Mouse (Mus musculus): ENCODE results near the gene Noxred1. TPM values are rescaled to one million over a fixed set of nuclear protein-coding genes. Genes with fewer than 3 reads are reported as not detected.
A peak's percentile ranks its signal among the peaks of the same experiment; 100 is the strongest.
"Not testable (repeated sequence)": the region's sequence is repeated elsewhere in the genome, so short reads cannot be mapped to it uniquely, and the experiment has no call there.

The Noxred1 gene
- total RNA-seq (2021), result 1 to 10 TPM; 2.6 to 3.7 TPM

DNA sequence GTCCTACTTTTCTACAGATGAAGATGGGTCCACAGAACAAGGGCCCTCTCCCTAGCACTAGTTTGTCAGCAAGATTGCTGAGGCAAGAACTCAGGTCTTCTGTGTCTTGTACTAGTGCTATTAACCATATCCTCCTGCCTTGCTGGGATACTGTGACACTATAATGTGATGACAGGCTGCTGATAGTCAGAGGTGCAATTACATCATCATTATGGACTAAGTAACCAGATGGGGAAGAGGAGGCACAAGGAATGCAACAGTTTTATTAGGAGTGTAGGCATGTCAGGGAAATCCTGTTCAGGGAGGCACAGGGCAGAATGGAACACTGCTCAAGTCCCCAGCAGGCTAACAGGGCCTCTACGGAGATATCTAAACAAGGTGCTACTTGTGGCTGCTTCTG is at the start of gene Noxred1:
Gene Noxred1, minus strand, starts transcription at position 101 of the 400 bp plus-strand sequence.
- no peak for DNase-seq

DNA sequence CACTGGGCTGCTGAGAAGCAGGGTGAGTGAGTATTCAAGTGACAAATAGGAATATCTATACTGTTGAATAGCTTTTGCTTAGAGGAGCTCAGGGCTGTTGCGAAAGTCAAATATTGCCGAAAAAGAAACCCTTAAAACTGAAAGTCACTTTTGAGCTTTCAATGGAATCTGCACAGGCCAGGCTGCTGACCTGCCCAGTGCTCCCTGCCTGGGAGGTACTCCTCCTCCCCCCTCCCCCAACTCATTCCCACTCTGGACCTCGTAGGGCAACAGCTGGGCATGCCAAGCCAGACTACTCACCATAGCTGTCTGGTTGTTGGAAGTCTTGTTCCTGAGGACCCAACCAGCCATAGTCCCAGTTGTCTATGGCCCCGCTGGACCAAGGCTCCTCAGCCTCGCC is 46.2 kb upstream of the Noxred1 start:
- no peak for DNase-seq

DNA sequence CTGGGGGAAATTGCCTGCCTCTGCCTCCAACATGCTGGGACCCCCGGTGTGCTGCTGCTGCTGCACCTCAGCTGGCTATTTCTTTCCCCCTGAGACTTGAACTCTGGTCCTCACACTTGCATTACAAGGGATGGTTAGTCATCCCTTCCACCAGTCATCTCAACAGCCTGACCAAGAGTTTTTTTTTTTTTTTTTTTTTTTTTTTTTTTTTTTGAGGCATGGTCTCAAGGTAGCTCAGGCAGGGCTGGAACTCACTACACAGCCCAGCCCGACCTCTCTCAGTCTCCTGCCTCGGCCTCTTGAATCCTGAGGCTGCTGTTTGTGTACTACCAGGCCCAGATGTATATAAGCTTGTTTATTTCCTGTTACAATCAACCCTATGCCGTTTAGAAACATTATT is 45.7 kb upstream of the Noxred1 start:
- no peak for DNase-seq

DNA sequence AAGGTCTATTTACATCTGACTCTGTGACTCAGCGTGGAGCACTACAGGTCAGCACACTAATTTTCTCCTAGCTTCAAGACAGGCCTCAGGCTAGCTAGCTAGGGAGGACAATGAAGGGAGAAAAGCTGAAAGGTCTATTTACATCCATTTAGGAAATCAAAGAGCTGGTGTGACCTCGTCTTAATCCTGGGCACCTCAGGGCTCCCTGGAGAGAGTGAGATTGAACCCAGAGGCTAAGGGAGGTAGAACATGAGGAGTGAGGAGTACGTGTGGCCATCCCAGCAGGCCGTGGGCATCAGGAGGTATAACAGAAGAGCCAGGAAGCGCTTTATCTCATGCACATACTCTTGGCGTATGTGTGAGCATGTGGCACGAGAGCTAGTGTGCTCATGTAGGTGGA is 45.2 kb upstream of the Noxred1 start:
- no peak for DNase-seq

DNA sequence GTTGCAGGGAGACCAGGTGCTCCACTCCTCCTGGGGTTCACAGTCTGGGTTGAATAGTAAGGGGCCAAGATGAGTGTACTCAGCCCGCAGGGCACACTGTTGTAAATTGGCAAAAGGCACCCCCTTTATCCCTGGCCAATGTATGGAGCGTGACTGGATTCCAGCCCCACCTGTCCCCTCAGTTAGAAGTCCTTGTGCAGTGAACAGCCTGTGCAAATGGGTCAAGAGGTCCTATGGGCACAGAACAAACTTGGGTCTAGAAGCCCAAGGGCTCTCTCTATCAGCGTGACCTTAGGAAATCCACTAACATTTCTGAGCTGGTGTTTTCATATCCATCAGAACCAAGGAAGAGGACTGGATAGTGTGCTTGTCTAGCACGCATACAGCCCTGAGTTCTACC is 44.2 kb upstream of the Noxred1 start:
- no peak for DNase-seq

DNA sequence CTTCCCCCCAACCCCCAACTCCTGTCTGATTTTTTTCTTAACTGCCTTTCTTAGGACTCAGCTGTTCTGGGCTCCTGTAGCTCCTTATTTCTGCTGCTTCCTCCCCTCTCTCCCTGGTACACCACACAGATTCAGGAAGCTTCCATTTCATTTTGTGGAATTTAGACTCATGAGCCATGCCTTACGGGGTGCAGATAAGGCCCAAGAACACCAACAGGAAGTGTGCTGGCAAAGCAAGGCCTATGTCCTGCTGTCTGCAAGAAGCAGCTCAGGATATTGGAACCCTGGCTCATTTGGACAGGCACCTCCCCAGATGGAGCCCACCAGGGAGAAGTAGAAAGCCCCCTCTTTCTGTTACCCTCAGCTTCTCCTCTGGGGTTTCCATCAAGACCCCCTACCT is 43.2 kb upstream of the Noxred1 start:
- no peak for DNase-seq

DNA sequence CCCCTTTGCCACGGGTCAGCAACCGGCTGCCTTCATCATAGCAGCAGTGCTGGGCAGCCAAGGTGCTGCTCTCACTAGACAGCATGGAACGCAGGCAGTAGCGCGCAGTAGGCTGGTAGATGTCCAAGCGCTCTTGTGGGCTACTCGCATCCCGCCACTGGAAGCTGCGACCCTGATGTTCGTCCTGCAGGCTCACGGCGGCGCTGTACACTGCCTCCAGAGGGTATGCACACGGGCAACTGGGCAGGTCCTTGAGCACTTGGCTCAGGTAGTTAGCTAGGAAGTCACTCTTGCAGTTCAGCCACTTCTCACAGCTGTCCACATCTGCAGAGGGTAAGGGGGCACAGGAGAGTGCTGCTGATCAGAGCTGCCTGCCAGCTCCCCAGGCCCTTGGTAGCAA is 41.3 kb upstream of the Noxred1 start:
- no peak for DNase-seq

DNA sequence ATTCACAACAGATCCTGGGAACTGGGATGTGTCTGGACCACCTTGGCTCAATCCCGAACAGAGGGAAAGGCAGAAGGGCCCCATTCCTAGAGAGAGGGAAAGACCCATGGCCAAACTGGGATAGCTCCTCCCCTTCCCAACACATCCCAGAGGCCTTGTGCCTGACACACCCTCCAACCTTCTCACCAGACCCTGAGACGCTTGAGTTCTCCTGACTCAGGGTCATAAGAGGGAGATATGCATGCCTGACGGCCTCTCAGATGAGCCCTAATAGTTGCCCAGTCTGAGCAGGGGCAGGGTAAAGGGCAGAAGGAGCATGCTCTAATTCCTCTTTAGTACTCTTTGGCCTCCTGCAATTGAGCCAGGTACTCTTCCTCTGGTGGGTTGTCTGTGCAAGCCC is 40.8 kb upstream of the Noxred1 start:
- DNase-seq, result no peak

DNA sequence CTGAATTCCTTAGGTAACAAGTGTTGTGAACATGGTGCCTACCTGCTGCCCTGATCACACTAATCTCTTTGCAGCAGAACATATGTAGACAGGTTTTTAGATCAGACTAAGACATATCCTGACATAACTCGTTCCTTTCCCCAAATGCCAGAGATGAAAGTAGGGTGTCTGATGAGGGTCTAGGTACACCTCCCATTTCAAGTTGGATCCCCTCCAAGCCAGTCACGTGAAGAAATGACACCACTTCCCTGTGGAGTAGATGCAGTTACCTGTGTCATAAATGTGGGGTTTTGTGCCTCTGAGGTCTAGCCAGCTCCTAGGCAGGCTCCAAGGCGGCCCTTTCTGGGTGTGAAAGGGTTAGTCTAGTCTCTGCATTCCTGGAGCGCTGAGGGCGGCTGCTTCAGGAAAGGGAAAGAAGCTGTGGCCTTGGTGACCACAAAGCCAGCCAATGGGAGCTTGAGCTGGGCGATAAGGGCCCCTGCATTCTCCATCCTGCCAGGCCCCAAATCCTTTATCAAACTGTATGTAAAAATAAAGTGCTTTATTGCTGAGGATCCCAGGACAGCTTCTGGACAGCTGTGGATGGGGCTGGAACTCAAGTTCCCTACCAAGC is 39.7 kb upstream of the Noxred1 start:
- no peak for DNase-seq

DNA sequence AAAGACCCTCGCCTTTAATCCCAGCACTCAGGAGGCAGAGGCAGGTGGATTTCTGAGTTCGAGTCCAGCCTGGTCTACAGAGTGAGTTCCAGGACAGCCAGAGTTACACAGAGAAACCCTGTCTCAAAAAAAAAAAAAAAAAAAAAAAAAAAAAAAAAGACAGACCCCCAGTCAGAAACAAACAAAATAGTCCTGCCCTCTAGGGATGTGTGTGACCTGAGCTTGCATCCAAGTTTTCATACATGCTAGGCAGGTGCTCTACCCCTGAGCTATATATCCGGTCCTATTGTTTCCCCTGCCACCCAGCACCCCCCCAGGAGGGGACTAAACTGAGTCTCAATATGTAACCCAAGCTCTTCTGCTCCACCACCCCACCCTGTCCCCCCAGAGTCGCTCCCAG is 38.7 kb upstream of the Noxred1 start:
- DNase-seq, result not testable (repeated sequence)

DNA sequence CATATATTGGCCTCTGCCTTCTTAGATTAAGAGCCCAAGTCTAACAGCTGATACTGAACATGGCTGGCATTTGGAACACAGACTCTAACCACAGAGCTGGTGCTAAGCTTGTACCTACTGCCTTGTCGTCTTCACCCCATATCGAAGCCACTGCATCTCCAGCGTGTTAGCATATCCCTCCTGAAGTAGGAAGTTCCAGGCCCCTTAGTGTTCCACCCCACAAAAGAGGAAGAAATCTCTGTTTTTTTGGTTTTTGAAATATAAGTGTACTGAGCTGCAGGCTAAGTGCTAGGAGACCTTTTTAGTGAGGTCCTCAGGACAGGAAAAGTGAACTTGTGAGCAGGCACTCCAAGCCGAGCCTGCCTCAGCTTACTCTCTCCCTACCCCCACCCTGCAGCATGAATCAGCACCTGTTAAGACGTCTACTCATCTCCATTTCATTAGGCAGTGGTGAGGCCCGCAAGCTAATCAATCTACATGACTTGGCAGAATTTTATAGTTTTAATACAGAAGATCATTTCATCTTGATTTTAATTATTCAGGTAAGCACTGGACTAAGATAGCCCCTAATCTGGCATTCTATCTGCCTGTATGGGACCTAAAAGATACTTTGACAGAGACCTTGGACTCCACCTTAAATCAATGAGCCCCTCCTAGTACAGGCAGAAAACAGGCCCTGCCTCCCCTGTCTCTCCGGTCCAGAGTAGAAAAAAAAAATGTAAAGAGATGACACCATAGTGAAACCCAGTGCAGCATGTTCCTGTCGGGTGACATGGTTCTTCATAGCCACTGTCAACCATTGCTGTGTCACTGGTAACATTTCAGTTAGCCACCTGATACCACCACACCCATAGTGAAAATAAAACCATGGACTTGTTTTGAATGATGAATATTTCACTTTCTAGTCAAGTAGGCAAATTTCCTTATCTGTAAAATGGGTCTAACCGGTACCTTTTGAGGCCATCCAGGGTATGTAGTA is 36.6 kb upstream of the Noxred1 start:
- DNase-seq, result no peak

DNA sequence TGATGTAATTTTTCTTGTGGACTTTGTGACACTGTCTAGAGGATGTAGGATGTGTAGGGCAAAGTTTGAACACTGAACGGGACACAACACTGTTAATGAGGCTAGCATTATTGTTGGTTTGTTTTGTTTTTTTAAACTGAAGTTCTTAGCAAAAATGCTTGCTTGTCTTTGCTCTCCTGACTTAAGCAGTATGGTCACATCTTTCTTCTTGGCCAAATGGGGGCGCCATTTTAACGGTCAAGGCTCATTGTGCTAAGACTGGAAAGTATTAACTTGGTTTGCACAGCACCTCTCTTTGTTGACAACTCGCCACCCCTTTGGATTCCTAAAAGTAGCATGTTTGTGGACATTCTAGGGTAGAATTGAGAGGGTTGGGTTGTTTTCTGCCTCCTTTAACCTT is 29.1 kb upstream of the Noxred1 start:
- DNase-seq, result no peak

DNA sequence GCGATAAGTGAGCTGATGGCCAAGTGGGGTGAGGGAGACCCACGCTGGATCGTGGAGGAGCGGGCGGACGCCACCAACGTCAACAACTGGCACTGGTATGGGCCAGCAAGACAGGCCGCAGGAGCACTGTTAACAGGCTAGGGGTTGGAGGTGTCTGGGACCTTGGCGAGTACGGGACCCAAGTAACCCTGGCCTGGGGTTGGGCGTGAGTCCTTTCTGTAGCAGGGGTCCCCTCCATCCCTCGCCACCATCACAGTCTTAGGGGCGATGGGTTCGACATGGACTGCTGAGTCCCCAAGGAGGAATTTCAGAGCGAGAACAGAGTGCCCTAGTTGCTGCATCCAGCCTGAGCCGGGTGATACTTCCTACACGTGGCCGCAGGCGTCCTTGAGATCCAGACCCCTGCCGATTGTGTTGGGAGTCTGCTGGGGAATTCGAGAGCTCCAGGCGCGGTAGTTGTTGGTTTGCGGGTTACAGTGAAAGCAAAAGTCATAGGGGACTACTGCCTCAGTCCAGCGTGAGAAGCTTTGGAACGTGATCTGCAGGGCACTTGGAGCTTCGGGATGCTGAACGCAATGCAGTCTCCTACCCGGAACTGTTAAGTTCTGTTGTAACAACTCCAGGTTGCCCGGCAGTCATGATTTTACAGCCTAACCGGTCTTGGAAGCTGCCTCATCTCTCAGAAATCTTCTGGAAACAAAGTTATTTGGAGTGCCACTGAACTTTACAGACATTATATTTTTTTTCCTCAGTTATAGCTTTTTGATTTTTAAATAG is 28.5 kb upstream of the Noxred1 start:
- DNase-seq, result no peak

DNA sequence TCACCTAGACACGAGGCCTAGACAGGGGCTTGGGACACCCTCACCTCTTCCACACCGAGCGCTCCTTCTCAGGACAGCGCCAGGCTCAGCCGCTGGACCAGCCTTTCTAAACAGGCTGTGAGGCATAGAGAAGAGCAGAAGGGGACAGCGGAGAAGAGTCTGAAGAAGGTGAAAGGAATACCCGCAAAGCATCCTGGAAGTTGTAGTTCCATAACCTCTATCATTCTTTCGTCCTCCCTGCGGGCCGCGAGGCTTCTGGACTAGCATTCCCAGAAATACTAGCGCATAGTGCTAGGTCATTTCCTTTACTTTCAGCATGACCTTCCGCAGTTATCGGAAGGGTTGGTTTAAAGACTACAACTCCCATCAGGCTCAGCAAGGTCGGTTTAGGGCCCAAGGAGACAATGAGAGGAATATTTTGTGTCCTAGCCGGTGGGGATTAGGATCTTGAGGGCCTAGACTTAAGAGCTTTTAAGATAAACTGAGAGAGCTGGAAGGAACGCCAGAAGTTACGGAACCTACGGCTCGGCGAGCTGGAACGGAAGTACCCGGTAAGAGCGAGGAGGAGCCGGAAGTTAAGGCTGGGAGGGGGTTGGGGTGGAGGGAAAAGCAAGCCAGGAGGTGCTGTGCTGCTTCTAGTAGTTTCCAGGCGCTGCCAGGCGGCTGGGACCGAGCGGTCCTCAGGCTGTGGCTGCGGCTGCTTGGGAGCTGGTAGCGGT is 27.7 kb upstream of the Noxred1 start, which contains the start of the genes Vipas39 and Ahsa1:
Gene Vipas39, minus strand, starts transcription at position 149 of the 719 bp plus-strand sequence.
Gene Ahsa1, plus strand, starts transcription at position 372 of the 719 bp plus-strand sequence.
- peak; percentile 88 to 89 for DNase-seq

DNA sequence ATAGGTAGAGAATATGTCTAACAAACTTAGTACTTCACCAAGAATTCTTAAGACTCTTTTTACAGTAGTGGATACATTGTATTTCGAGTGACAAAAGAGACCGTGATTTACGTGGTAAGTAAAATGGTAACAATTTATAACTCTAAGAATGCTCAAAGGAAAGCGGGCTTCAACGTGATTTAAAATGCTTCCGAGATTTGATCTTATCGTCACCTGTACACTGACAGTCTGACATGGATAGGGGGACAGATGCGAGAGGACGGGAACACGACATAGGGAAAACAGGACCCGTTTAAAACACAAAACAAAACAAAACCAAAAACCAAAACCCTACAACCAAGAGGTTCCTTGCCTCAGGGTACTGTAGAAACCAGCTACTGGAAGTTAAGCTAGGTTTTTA is 26.9 kb upstream of the Noxred1 start:
- no peak for DNase-seq

DNA sequence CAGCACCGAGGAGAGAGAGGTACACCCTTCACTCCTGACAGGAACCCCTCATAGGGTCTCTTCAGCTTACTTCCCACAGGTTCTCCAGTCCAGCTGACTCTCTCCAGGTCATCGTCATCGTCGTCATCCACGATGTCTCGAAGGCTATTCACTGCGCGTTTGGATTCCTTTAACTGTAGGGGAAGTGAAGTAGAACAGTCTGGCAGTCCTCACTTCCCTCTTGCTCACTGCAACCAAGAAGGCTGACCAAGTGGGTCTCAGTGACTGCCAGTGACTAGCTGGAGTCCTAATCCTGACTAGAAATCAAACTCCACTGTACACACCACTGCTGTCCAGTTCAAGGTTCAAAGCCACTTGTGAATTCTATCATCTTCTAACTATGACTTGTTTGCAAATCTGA is 22.0 kb upstream of the Noxred1 start:
- DNase-seq, result no peak

DNA sequence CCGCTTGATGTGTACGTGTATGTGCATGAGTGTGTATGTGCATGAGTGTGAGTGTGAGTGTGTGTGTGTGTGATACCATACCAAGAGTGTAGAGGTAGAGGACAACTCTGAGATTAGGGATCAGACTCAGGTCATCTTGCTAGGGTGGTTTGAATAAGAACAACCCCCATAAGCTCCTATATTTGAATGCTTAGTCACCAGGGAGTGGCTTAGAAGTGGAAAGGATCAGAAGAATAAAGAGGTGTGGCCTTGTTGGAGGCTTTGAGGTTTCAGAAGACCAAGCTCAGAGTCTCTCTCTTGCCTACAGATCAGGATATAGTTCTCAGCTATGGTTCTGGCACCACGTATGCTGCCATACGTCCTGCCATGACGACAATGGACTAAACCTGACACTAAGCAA is 18.1 kb upstream of the Noxred1 start:
- DNase-seq, result no peak

DNA sequence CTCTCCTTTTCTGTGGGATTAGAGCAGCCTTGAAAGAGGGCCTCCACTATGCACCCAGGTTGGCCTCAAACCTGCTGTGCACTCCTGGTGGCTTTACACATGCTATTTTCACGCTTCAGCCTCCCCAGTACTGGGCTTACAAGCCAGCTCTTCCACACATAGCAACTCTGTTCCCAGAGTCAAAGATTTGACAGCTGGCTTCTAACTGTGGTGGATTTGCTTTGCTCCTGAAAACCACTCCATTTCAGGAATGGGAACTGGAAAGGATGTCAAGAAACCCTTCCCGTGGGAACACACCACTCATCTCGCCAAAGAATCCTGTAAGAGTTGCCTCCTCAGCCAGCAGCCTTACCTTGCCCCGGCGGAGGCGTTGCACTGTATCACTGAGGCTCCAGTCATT is 15.3 kb upstream of the Noxred1 start:
- DNase-seq, result no peak

DNA sequence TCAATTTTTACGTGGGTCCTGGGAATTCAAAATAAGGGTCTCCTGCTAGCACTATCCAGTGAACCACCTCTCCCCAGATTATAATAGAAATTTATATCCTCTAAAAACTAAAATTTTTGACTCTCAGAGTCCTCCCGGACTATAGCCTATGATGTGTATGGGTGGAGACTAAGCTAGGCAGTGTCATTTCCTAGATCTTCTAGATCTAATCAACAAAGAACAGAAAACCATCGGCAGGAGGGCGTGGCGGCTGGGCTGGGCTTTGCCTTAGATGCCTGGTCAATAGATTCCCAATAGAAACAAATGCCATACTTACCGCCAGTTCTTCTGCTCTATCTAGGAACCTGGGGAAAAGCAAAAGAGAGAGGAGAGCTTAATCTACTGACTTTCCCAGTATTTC is 11.6 kb upstream of the Noxred1 start:
- DNase-seq, result no peak

DNA sequence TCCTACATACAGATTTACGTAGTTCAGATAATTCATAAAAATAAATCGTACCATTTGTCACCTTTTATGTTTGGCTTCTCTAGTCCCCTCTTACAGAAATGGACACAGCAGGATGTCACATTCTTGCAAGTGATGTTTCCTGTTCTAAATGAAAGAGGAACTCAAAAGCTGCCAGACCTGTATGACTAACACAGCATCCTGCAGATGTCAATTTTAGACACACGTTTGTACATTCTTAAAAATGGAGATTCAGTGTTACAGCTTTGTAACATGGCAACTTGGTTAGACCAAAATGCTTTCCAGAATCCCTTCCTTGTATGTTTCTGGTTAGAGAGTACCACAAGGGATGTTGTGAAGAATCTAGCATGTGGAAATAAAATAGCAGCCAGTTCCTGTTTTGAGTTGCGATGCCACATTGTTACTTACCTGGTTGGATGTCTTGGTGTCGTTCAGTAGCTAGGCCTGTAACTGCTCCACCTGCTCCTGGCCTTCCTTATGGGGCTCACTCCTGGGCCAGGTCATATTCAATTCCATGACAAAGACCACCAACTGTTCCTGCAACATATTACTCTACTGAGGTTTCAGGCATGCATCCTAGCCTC is 1.5 kb downstream of the Noxred1 start:
- DNase-seq, result no peak

DNA sequence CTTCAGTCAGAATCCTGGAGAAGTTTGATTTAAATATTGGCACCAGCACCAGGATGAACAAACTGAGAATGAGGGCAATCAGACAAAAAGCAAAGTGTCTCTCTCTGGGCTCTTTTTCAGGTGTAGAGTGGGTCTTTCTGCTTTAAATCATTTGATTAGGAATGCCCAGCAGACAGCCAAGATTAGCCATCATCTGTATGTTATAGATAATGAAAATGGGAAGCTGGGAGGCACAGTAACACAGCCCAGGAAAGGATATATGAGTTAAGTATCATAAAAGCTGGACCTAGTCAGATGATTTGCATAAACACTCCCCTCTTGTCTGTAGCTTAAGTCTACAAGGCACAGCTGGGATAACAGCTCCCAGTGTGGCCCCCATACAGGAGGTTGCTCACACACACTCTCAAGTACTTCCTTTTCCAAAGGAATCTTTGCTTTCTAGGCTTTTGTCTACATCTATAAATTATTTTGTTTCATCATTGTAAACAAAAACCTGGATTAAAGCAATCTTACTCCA is 8.1 kb downstream of the Noxred1 start:
- DNase-seq, result no peak

DNA sequence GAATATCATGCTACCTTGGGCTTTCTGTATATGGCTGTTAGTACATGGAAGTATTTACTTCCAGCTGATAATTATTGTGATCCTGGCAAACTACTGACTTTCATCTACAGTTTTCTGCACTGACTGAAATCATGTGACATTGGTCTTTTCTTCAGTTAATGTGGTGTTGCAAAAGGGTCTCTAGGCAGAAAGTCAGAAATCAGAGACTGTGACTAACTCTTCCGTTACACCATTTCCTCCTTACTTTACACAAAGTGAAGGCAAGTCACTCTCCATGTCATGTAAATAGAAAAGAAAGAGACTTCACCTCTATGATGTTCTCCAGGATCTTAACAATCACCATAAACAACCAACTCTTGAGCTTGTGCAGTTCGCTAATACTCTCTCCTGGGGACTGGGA is 8.9 kb downstream of the Noxred1 start:
- DNase-seq, result no peak
